Mouse (Mus musculus) megakaryocyte-erythroid progenitor cell, adult 5-6 weeks (primary cell): ENCODE data around the gene Cxcr3. TPM values are rescaled to one million over a fixed set of nuclear protein-coding genes. Genes with fewer than 3 reads are reported as not detected.
A peak's percentile ranks its signal among the peaks of the same experiment; 100 is the strongest.

Experiments
- ATAC-seq: replicated peaks from 2 replicates; pipeline ENCODE4 v1.8.0; 2016; ENCODE audit warnings: mild to moderate bottlenecking, inconsistent platforms; ENCODE audit not compliant: severe bottlenecking, poor library complexity, low FRiP score, low TSS enrichment
- total RNA-seq, 2 experiments: library from RNA; stranded (forward) in 1 of 2; stranded (reverse) in 1 of 2; fragments of 200-1000, 215-1000 nt in 1 of 2; fragments of >200 nt in 1 of 2; fragmentation: Nextera tagmentation in 1 of 2; gene quantifications; 2 replicates each; pipeline ENCODE4 v1.2.3; 2014 to 2017

Gene Cxcr3
- total RNA-seq (2014; fragmentation: Nextera tagmentation) (not detected in 2 replicates), total RNA-seq (2017) (0.42 and 2.9 TPM in 2 replicates)

DNA sequence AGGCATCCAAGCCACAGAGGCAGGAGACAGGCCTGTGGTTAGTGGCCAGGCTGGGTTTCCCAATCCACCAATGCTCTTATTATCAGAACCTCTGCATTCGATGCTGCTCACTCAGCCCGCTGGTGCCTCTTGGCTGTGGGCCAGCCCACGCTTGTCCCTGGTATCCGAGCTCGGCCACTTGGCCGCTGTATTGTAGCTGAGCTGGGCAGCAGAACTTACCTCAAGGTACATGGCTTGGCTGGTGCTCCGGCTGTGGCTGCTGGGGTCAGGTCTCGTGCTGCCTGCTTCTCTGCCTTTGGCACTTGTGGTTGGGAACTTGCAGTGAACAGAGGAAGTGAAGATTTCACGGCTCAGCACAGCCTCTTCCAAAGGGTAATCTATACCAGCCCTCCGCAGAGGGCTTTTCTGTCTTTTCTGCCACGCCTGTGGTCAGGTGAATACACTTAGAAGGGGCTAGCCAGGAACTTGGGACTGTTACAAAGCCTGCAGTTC lies at the start of gene Cxcr3:
Gene Cxcr3, minus strand, starts transcription at position 442 of the 492 bp plus-strand sequence.
- ATAC-seq = peak; percentile 68

DNA sequence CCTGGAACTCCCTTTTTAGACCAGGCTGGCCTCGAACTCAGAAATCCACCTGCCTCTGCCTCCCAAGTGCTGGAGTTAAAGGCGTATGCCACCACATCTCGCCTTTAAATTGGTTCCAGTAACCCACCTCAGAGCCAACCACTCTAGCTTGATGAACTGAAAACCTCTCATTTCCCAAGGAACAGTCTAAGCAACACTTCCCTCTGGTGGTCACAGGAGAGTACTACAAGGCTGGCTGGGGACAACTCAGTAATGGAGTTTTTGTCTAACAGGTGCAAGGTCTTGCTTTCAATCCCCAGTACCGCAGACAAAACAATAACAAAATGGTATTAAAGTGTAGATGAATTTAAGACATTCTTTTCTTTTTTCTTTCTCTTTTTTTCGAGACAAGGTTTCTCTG lies 38.0 kb upstream of the Cxcr3 start:
- no peak; the same call in 1 of the 2 replicates for ATAC-seq

DNA sequence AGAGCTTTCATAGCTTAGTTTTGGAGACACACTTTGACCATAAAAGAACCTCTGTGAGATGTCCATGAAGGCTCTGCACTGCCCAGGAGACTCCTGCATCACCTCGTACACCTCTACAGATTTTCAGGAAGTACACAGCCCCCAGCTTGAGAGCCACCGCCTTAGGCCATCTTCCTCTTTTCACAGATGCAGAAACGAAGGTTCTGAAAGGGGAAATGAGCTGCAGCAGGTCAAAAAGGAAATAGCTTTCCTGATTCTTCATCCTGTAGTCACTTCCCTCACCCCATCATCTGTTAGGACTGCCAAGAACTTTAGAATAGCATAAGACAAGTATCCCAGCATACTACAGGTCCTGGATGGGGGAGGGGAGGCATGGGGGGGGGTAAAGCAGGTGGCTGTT lies 36.2 kb upstream of the Cxcr3 start:
- no peak for ATAC-seq

DNA sequence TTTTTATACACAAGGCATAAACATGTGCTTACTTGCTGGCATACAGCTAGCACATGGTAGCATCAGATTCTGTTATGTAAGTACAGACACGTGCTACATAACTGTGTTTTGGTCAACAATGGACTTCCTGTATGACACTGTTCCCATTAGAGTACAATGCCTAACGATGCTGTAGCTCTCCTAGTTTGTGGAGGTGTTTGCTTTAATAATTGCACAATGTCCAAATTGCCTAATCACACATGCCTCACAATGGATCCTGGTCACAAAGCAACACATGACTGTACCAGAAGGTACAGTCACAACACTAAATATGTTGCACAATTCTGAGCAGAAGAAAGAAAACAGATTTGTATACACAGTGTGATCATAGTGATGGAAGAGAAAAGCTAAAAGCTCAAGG lies 35.4 kb upstream of the Cxcr3 start:
- ATAC-seq = no peak

DNA sequence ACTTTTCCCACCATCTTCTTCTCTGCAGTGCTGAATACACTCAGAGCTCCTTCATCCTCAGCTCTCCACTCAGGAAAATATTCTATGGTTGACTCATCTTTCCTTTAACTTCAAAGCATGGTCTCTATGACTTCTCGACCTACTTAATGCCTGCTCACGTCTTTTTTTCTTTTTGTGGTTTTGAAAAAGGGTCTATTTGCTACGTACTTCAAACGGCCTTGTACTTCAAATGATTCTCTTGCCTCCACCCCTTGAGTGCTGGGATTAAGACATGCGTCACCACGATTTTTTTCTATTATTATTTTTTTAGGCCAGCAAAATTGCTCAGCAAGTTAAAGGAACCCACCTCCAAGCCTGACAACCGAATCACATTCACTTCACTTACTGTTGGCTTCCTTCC lies 33.2 kb upstream of the Cxcr3 start:
- ATAC-seq = no peak

DNA sequence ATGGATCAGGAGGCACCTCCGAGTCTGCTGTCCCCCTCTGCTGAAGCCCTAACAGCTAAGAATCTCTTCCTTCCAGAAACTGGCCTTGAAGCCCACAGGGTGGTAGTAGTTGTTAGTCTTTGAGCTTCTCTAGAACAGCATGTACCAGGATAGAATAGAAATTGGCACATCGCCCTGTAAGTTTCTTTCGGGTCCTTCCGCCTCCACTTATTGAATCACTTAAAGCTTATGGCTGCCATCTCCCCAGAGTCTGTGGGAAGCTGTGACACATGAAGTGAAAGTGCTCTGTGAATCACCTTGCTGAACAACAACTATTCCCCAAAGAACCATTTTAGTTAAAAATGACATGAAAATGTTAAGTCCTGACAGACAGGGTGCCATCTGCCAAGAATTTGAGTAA lies 31.0 kb upstream of the Cxcr3 start:
- no peak for ATAC-seq

DNA sequence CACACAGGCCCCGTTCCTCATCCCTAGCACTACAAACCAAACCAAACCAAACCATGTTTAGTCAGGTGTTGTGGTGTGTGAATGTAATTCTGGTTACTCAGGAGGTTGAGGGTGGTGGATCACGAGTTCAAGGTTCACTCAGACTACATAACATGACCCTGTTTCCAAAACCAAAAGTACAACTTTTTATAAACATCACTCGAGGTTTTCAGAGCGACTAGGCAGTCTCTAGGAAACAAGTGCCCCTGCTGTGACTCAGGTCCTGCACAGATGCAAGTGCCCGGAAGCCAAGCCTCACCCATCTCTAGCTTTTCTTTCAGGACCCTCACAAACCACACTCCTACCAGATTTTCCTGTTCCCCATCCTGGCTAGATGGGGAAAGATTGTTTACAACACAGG lies 30.6 kb upstream of the Cxcr3 start:
- no peak for ATAC-seq

DNA sequence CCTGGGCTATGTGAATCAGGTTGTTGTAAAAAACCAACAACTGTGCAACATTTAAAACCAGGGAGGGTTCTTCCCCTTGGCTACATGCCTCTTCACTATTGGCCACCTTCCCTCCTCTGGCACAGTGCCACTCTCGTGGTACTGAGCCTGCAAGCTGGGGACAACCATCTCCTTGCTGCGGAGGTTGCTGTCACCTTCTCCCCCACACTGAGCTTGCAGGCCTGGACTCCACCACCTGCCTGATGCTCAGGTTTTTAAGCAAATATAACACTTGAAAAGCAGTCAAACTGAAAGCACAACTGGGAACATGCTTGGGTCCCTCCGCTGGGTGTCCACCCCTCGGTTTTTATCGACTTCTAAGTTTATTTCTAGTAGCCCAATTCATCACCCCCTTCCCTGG lies 20.4 kb upstream of the Cxcr3 start:
- ATAC-seq = no peak

DNA sequence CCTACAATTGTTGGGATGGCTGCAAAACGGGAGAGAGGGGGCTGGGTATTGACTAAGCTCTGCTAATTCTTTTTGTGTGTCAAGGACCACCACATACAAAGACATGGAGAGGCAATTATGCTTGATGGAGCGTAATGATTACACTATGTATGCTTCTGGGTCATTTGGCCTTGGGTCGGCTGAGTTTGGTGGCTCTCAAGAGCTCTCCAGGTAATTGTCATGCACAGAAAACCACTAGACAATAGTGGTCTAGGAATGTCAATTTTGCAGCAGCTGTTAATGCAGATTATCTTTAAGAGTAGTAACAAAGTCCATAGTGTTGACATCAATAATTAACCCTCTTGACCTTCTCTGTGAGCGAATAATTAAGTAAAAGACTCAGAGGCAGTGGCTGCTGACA lies 16.1 kb upstream of the Cxcr3 start:
- no peak for ATAC-seq

DNA sequence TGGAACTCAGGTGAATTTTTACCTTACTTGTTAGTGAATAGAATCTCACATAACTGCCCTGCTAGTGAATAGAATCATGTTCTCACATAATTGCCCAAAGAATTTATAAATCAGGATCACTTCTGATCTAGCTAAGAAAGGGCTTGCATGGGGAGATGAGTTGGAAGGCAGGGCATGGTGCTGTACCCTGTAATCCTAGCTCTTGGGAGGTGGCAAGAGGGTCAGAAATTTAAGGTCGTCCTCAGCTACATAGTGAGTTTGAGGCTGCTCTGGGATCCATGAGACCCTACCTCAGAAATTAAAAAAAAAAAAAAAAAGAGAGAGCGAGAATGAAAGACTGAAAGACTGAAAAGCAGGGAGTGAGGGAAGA lies 7.0 kb upstream of the Cxcr3 start:
- no peak for ATAC-seq

DNA sequence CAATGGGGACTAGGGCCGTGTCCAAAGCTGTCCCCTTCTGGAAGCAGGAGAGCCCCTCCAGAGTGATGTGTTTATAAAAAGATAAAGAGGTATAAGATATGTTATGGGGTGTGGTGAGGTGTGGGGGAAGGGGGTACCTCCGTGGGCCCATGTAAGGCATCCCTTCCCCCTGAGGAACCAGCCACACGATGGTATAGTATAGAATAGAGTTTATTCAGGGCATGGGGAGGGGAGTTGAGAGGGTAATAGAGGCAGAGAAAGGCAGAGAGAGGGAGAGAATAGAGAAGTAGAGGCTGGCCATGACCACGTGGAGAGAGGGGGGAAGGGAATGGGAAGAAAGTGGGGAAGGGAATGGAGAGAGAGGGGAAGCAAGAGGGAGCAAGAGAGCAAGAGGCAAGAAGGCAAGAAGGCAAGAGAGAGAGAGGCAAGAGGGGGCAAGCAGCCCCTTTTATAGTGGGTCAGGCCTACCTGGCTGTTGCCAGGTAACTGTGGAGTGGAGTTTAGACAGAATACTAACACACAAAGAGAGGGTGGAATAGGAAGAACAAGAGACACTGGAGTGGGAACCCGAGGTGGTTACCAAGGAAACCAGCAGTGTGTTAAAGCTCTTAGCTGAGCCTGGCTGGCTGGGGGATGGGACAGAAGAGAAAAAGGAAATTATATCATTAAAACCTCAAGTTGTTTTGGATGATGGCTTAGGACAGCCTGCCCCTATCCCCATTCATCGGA lies 6.4 kb upstream of the Cxcr3 start:
- no peak for ATAC-seq

DNA sequence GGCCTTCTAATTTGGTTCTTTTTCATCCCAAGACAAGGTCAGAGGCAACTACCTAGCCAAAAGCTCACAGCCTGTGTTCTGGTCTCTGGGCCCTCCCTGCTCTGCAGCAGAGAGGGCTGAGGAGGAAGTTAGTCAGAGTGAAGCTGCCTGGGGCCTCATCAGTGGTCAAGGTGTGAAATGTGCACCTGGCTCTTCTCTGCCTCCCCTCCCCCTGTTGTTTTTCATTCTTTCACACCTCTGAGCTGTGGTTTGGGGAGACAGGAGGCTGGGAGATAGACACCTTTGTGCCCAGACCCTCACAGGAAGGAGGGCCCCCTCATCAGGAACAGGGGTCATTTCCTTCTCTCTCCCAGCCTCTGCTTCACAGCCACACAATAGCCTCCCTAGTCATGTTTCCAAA lies 3.1 kb upstream of the Cxcr3 start:
- ATAC-seq = no peak

DNA sequence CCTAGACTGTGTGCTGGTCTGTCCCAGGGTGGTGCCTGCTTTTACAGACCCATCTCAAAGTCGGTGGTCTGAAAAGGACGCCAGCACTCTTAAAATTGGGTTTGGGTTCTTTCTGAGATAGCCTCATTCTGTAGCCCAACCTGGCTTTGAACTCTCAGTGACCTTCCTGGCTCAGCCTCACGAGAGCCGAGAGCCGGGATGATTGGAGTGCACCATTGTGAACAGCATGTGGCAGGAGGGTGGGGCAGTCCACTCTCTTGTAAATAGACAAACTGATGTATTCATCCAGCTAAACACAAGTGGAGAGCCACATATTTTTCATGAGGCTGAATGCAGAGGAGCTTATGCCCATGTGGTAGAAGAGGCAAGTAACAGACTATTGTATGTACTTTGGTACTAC lies 912 bp upstream of the Cxcr3 start:
- ATAC-seq = no peak

DNA sequence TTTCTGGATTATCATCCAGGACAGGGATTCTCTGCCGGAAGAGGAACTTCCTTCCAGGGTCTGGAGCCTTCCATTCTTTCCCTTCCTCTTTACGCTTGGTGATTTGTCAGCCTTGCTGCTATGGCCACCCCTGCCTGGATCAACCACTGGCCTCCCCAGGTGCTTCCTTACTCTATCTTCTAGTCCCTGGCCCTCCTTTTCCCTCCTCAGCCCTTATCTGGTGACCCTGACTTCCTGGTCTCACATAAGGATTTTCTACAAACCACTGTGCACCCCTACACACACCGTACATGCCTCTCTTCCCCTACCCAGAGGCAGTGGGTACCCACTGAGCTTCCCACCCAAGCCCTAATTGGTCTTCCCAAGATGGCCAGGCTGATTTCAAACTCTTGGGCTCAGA lies 781 bp downstream of the Cxcr3 start:
- ATAC-seq = no peak

DNA sequence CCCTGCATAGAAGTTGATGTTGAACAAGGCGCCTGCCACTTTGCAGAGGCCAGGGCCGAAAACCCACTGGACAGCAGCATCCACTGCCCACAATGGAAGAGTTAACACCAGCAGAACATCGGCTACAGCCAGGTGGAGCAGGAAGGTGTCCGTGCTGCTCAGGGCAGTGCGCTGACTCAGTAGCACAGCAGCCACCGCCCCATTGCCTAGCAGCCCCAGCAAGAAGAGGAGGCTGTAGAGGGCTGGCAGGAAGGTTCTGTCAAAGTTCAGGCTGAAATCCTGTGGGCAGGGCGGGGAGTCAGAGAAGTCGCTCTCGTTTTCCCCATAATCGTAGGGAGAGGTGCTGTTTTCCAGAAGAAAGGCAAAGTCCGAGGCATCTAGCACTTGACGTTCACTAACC lies 1.4 kb downstream of the Cxcr3 start:
- ATAC-seq = no peak

DNA sequence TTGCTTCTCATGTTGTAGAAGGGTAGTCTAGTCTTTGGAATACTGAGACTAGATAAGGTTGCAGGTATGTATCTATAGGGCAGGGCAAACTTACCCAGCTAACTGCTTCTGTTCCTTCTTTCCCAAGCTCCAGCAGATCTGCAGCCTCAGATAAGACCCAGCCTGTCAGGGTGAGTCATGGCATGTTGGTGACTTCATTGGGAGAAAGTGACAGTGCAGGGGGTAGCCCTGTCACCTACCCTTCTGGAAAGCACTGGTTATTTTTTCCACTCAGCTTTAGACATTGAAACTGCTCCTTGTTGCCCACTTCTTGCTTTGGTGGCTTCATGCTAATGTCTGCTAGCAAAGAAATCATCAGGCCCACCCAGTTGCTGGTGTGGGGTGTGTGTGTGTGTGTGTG lies 4.1 kb downstream of the Cxcr3 start:
- no peak for ATAC-seq

DNA sequence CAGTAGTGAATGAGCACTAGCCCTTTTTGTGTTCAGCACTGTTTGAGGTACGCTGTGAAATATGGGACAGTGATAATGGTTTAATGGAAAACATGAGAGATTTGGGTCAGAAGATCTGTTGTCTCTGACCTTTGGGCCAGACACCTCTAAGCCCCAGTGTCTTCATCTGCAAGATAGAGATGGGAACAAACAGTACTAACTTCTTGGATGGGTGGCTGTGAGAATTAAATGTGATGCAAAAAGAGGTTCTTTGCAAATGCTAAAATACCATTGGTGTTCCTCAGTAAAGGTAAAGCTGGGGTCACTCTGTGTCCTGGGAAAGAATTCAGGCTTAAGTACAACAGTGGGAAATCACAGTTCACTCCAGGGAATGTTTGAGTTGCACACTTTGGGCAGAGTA lies 13.7 kb downstream of the Cxcr3 start:
- ATAC-seq = no peak

DNA sequence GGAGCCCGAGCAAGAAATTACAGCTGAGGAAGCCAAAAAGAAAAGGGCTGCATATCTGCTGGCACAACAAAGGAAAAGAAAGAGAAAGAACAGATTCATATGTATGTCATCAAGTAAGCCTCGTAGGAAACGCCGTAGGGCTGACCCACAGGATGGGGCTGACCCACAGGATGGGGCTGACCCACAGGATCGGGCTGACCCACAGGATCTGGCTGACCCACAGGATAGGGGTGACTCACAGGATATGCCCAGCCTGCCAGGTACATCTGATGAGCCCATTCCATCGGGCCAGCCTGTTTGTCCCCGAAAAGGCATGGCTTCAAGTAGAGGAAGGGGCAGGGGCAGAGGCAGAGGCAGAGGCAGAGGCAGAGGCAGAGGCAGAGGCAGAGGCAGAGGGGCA lies 29.0 kb downstream of the Cxcr3 start:
- ATAC-seq = no peak

DNA sequence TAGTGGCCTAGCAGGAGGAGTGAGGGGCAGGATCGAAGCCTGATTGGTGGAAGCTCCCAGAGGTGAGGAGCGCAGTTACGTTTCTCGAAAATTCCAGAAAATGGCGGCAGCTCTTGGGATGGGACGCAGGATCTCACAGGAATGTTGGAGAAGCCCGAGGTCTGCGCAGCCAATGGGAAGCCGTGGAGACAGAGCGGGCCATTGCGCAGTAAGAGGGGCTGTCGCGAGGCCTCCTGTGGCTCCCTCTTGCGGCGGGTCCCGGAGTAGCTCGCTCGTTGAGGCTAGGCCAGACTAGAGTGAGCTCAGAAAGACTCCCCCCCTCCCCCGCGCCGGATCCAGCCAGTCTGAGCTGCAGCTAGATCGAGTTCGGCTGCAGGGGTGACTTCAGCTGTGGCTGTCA lies 35.8 kb downstream of the Cxcr3 start:
- no peak for ATAC-seq

DNA sequence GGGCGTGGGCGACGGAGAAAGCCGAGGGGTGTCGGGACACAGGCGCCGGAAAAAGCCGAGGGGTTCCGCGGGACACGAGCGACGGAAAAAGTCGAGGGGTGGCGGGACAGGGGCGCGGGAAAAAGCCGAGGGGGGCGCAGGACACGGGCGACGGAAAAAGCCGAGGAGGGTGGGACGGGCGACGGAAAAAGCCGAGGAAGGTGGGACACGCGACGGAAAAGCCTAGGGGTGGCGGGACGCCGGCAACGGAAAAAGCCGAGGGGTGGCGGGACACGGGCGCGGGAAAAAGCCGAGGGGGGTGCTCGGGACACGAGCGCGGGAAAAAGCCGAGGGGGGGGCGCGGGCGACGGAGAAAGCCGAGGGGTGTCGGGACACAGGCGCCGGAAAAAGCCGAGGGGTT lies 36.5 kb downstream of the Cxcr3 start:
- ATAC-seq = no peak

DNA sequence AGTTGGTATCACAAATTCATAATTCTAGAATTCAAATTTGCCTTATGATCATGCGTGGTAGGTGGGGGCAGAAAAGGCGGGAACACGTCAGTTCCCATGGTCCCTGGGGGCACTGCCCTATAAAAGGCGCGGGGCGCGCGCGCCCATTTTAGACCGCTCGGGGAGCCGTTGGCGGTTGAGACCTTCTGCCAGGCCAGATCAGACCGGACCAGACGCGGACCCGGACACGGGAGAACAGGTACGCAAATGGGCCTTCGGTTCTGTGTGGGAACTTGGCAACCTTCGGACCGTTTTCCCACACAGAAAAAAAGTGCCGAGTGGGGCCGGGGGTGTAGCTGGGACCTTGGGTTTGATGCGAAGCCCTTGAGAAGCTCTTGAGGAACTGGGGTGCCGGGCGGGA lies 38.4 kb downstream of the Cxcr3 start:
- no peak for ATAC-seq
